Mouse (Mus musculus) monocyte, adult 59 days (primary cell): ENCODE results near the gene Podn. TPM values are rescaled to one million over a fixed set of nuclear protein-coding genes. Genes with fewer than 3 reads are reported as not detected.

Experiments used
- total RNA-seq, 2 experiments: library from RNA; stranded (reverse); gene quantifications; one replicate each; pipeline ENCODE4 v1.2.4; 2023

Gene Podn
- under 1 TPM; 0.58 to 0.63 TPM for total RNA-seq

GRCm38 (mm10) chr4:108096345-108096744, at the start of gene Podn:
Gene Podn (minus strand): TSS chr4:108096445.

GRCm38 (mm10) chr4:108144880-108145279, 48.6 kb upstream of the Podn start, which contains the start of gene Scp2:
Gene Scp2 (minus strand): TSS chr4:108144998.

GRCm38 (mm10) chr4:107967966-107968682, 128.1 kb downstream of the Podn start, which contains the start of gene Slc1a7:
Gene Slc1a7 (plus strand): TSS chr4:107968332.

Other genes starting within 250 kb of the Podn start
- 10 to 100 TPM; 54.0 to 63.0 TPM for gene Magoh, start 216.7 kb downstream of the Podn start, total RNA-seq
- 10 to 100 TPM; 26.5 to 27.1 TPM for gene 0610037L13Rik, start 206.6 kb downstream of the Podn start, total RNA-seq
- gene Cpt2, start 172.8 kb downstream of the Podn start, total RNA-seq = 10 to 100 TPM; 13.3 to 13.4 TPM
- not detected for gene Slc1a7, start 128.1 kb downstream of the Podn start, total RNA-seq
- gene Scp2, start 48.6 kb upstream of the Podn start, total RNA-seq = 100 to 1,000 TPM; 144 to 152 TPM
- not detected for gene Echdc2, start 69.0 kb upstream of the Podn start, total RNA-seq
- gene Zyg11a, start 121.6 kb upstream of the Podn start, total RNA-seq = not detected
- gene Zyg11b, start 204.7 kb upstream of the Podn start, total RNA-seq = 10 to 100 TPM; 19.1 to 20.3 TPM
- 10 to 100 TPM; 11.3 to 13.7 TPM for gene Coa7, start 231.7 kb upstream of the Podn start, total RNA-seq